Mouse (Mus musculus) heart, embryonic 11.5 days (tissue): ENCODE data around the gene Gm3045. TPM values are rescaled to one million over a fixed set of nuclear protein-coding genes. Genes with fewer than 3 reads are reported as not detected.

Experiments used
- polyA plus RNA-seq: library from polyadenylated mRNA; unstranded; fragments of >200 nt; fragmentation: Nextera tagmentation; extraction: Ambion mirVana; gene quantifications from 2 replicates; pipeline ENCODE4 v1.2.1, GENCODE M21; 2014

The Gm3045 gene
- polyA plus RNA-seq, 1 experiment from 2014 or later, result not detected

Other genes starting within 250 kb of the Gm3045 start
- gene Tifab, start 247.7 kb upstream of the Gm3045 start, polyA plus RNA-seq, result 0.33 and 0.55 TPM in 2 replicates
- 0.09 TPM in 1 of 2 replicates, not detected in the other for gene Neurog1, start 174.4 kb upstream of the Gm3045 start, polyA plus RNA-seq
- 1.7 and 3.2 TPM in 2 replicates for gene Cxcl14, start 130.0 kb upstream of the Gm3045 start, polyA plus RNA-seq
- 0.04 TPM in 1 of 2 replicates, not detected in the other for gene Slc25a48, start 11.8 kb downstream of the Gm3045 start, polyA plus RNA-seq
- gene Il9, start 55.7 kb downstream of the Gm3045 start, polyA plus RNA-seq, result not detected in 2 replicates
- 1.2 and 1.9 TPM in 2 replicates for gene Fbxl21, start 95.9 kb downstream of the Gm3045 start, polyA plus RNA-seq
- gene Lect2, start 121.9 kb downstream of the Gm3045 start, polyA plus RNA-seq, result 0.37 and 1.1 TPM in 2 replicates
- 65.0 and 94.5 TPM in 2 replicates for gene Tgfbi, start 182.9 kb downstream of the Gm3045 start, polyA plus RNA-seq